Comparison of ENCODE assay signal across 7 mouse cellular contexts in the genomic region with DNA sequence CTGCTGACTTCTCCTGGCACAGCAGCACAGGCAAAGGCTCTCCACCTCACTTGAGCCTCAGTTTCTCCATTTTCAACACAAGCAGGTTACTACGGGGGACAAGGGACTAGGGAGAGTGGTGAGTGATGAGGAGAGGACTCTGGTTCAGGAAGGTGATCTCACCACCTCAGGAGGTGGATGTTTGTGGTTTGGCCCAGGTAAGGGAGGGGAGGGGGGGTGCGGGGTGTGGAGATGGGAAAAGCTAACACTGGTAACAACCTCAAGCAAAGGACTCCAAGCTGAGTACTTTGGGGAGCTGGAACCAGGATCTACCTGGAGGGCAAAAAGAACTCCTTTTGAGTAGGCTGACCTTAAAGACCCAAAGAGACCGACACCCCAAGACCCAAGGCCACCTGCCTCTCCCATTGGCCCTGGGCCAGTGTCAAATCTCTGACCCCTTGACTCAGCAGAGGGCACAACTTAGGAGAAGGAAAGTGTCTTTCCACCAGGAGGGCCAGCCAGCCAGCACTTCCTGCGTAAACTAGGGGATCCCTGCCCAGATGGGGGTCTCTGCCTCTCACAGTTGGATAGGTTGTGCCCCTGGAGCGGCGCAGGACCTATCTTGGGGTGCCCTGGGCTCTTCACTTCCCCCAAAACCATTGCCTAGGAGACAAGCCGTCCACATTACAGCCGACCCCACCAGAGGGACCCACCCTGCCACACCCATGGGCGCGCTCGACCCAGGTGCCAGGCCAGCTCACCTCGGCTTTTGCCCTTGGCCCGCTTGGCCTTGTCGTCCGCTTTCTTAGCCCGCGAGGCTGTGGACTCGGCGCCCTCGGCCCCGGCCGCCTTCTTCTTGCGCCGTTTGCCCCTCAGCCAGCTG. TPM values are rescaled to one million over a fixed set of nuclear protein-coding genes. Genes with fewer than 3 reads are reported as not detected.
A peak's percentile ranks its signal among the peaks of the same experiment; 100 is the strongest.
DNase-seq lines count a peak whose midpoint lies in the region; ATAC-seq and TF ChIP-seq lines count a peak whose summit lies in the region.

No protein-coding gene starts in this region.

- no peaks in the 10 kb centered on the region for H3K36me3 ChIP-seq in lung, embryonic 14.5 days (ENCODE audit: insufficient read depth)
- H3K36me3 ChIP-seq in forebrain, embryonic 12.5 days (replicated peaks), result no peaks in the 10 kb centered on the region
- no peaks in the 10 kb centered on the region for H3K36me3 ChIP-seq in limb, embryonic 11.5 days (ENCODE audit: control insufficient read depth, insufficient read depth, low read length)
- H3K36me3 ChIP-seq in neural tube, embryonic 12.5 days, result no peaks in the 10 kb centered on the region

- H3K4me3 ChIP-seq in lung, embryonic 14.5 days (ENCODE audit: low read depth, low read length), result peak overlapping the region; percentile 46
- H3K4me3 ChIP-seq in forebrain, embryonic 12.5 days (replicated peaks), result peak overlapping the region; percentile 52
- H3K4me3 ChIP-seq in limb, embryonic 11.5 days (ENCODE audit: low read depth, low read length), result peak overlapping the region; percentile 49
- H3K4me3 ChIP-seq in neural tube, embryonic 12.5 days, result peak overlapping the region; percentile 52

- no peak overlapping the region for H3K27ac ChIP-seq in lung, embryonic 14.5 days (ENCODE audit: low read depth)
- no peak overlapping the region for H3K27ac ChIP-seq in forebrain, embryonic 12.5 days
- no peak overlapping the region for H3K27ac ChIP-seq in limb, embryonic 11.5 days (replicated peaks; ENCODE audit: low read depth, low read length)
- H3K27ac ChIP-seq in neural tube, embryonic 12.5 days, result no peak overlapping the region

- 11% methylated on average over 24 of the region's 24 CpGs for WGBS in lung, embryonic 14.5 days
- WGBS in forebrain, embryonic 12.5 days, result 8% methylated on average over 24 of the region's 24 CpGs
- 9% methylated on average over 24 of the region's 24 CpGs for WGBS in limb, embryonic 11.5 days
- 11% methylated on average over 24 of the region's 24 CpGs for WGBS in neural tube, embryonic 12.5 days

- TF ChIP-seq CTCF in lung, embryonic 14.5 days (IDR thresholded peaks at IDR 0.05; ENCODE audit: low read depth), result no peak

- H3K9ac ChIP-seq in lung, embryonic 14.5 days, result peak overlapping the region; percentile 62
- H3K9ac ChIP-seq in forebrain, embryonic 12.5 days, result peak overlapping the region; percentile 64
- peak overlapping the region; percentile 68 for H3K9ac ChIP-seq in limb, embryonic 11.5 days (ENCODE audit: low read length)
- H3K9ac ChIP-seq in neural tube, embryonic 12.5 days, result peak overlapping the region; percentile 69

- H3K27me3 ChIP-seq in lung, embryonic 14.5 days (ENCODE audit: insufficient read depth, low read length), result peaks cover 36% of the 10 kb centered on the region
- peaks cover 78% of the 10 kb centered on the region for H3K27me3 ChIP-seq in forebrain, embryonic 12.5 days
- H3K27me3 ChIP-seq in limb, embryonic 11.5 days (ENCODE audit: control insufficient read depth, insufficient read depth, low read length), result peaks cover 42% of the 10 kb centered on the region
- peaks cover 62% of the 10 kb centered on the region for H3K27me3 ChIP-seq in neural tube, embryonic 12.5 days (replicated peaks)

- no peaks in the 10 kb centered on the region for H3K9me3 ChIP-seq in lung, embryonic 14.5 days (ENCODE audit: low read depth, low read length)
- no peaks in the 10 kb centered on the region for H3K9me3 ChIP-seq in forebrain, embryonic 12.5 days
- H3K9me3 ChIP-seq in limb, embryonic 11.5 days (ENCODE audit: control insufficient read depth, low read length), result no peaks in the 10 kb centered on the region
- H3K9me3 ChIP-seq in neural tube, embryonic 12.5 days, result no peaks in the 10 kb centered on the region

- DNase-seq in lung, embryonic 14.5 days, result peak; percentile 34
- no peak for DNase-seq in lung, postnatal 14 days
- no peak for DNase-seq in limb, embryonic 11.5 days (ENCODE audit: low spot score)
- no peak for DNase-seq in right cerebral cortex, adult 18-20 months
- DNase-seq in left cerebral cortex, adult 8-10 months (ENCODE audit: low spot score in 2 of 2), result no peak

- H3K4me2 ChIP-seq in lung, embryonic 14.5 days, result peak overlapping the region; percentile 98
- peak overlapping the region; percentile 93 for H3K4me2 ChIP-seq in forebrain, embryonic 12.5 days
- peak overlapping the region; percentile 100 for H3K4me2 ChIP-seq in limb, embryonic 11.5 days (ENCODE audit: low read depth, severe bottlenecking)
- peak overlapping the region; percentile 87 for H3K4me2 ChIP-seq in neural tube, embryonic 12.5 days (replicated peaks)

- ATAC-seq in lung, embryonic 14.5 days (ENCODE audit: insufficient read depth), result no peak; the same call in 1 of the 2 replicates
- no peak for ATAC-seq in forebrain, embryonic 12.5 days (ENCODE audit: low FRiP score)
- ATAC-seq in limb, embryonic 11.5 days (ENCODE audit: insufficient number of reproducible peaks, low FRiP score, low TSS enrichment, low read depth), result no peak
- no peak for ATAC-seq in neural tube, embryonic 12.5 days (ENCODE audit: low FRiP score, low read depth)

- H3K4me1 ChIP-seq in lung, embryonic 14.5 days (ENCODE audit: insufficient read depth), result peaks cover 10% of the 10 kb centered on the region
- peaks cover 48% of the 10 kb centered on the region for H3K4me1 ChIP-seq in forebrain, embryonic 12.5 days
- peaks cover 11% of the 10 kb centered on the region for H3K4me1 ChIP-seq in limb, embryonic 11.5 days (ENCODE audit: control insufficient read depth, insufficient read depth, low read length)
- H3K4me1 ChIP-seq in neural tube, embryonic 12.5 days, result peaks cover 32% of the 10 kb centered on the region

RNA-seq across cellular contexts. Expression of gene C77080, which starts 13.6 kb away (rescaled TPM):
- 2.8 and 3.2 TPM in 2 replicates for polyA plus RNA-seq in lung, embryonic 14.5 days (2014; fragmentation: Nextera tagmentation; extraction: Ambion mirVana)
- polyA plus RNA-seq in forebrain, embryonic 12.5 days (2016; fragmentation: Nextera tagmentation; extraction: Ambion mirVana), result 4.4 and 4.7 TPM in 2 replicates
- 3.7 and 4.2 TPM in 2 replicates for polyA plus RNA-seq in limb, embryonic 11.5 days (2014; fragmentation: Nextera tagmentation; extraction: Ambion mirVana)
- polyA plus RNA-seq in neural tube, embryonic 12.5 days (2016; fragmentation: Nextera tagmentation; extraction: Ambion mirVana), result 4.0 and 4.6 TPM in 2 replicates
- 10 to 100 TPM; 15.2 to 22.8 (median 18.4) TPM for total RNA-seq in left cerebral cortex, adult 8-10 months (2022)

RNA-seq across cellular contexts. Expression of gene Sync, which starts 39.8 kb away (rescaled TPM):
- 0.33 and 0.54 TPM in 2 replicates for polyA plus RNA-seq in lung, embryonic 14.5 days (2014; fragmentation: Nextera tagmentation; extraction: Ambion mirVana)
- 0.29 and 0.40 TPM in 2 replicates for polyA plus RNA-seq in forebrain, embryonic 12.5 days (2016; fragmentation: Nextera tagmentation; extraction: Ambion mirVana)
- polyA plus RNA-seq in limb, embryonic 11.5 days (2014; fragmentation: Nextera tagmentation; extraction: Ambion mirVana), result 0.47 and 0.59 TPM in 2 replicates
- 1.7 and 1.9 TPM in 2 replicates for polyA plus RNA-seq in neural tube, embryonic 12.5 days (2016; fragmentation: Nextera tagmentation; extraction: Ambion mirVana)
- 1 to 10 TPM; 1.6 to 2.7 (median 2.3) TPM for total RNA-seq in left cerebral cortex, adult 8-10 months (2022)

RNA-seq across cellular contexts. Expression of gene Yars, which starts 58.1 kb away (rescaled TPM):
- 84.4 and 92.2 TPM in 2 replicates for polyA plus RNA-seq in lung, embryonic 14.5 days (2014; fragmentation: Nextera tagmentation; extraction: Ambion mirVana)
- 103 TPM in 2 replicates for polyA plus RNA-seq in forebrain, embryonic 12.5 days (2016; fragmentation: Nextera tagmentation; extraction: Ambion mirVana)
- 83.1 and 84.8 TPM in 2 replicates for polyA plus RNA-seq in limb, embryonic 11.5 days (2014; fragmentation: Nextera tagmentation; extraction: Ambion mirVana)
- 103 and 111 TPM in 2 replicates for polyA plus RNA-seq in neural tube, embryonic 12.5 days (2016; fragmentation: Nextera tagmentation; extraction: Ambion mirVana)
- total RNA-seq in left cerebral cortex, adult 8-10 months (2022), result 10 to 100 TPM; 90.5 to 98.5 (median 96.4) TPM

RNA-seq across cellular contexts. Expression of gene S100pbp, which starts 58.1 kb away (rescaled TPM):
- 17.3 and 18.1 TPM in 2 replicates for polyA plus RNA-seq in lung, embryonic 14.5 days (2014; fragmentation: Nextera tagmentation; extraction: Ambion mirVana)
- 26.2 and 31.6 TPM in 2 replicates for polyA plus RNA-seq in forebrain, embryonic 12.5 days (2016; fragmentation: Nextera tagmentation; extraction: Ambion mirVana)
- polyA plus RNA-seq in limb, embryonic 11.5 days (2014; fragmentation: Nextera tagmentation; extraction: Ambion mirVana), result 30.5 and 32.3 TPM in 2 replicates
- polyA plus RNA-seq in neural tube, embryonic 12.5 days (2016; fragmentation: Nextera tagmentation; extraction: Ambion mirVana), result 20.5 and 21.6 TPM in 2 replicates
- total RNA-seq in left cerebral cortex, adult 8-10 months (2022), result 10 to 100 TPM; 44.1 to 52.8 (median 46.3) TPM
